Mouse (Mus musculus): ENCODE measurements at regions not wholly inside any gene's neighbourhood (a gene's known extent, or its start where the extent isn't known, plus 50 kb on each side); places are given as distances from the start of the nearest gene placed in this dataset.

DNA sequence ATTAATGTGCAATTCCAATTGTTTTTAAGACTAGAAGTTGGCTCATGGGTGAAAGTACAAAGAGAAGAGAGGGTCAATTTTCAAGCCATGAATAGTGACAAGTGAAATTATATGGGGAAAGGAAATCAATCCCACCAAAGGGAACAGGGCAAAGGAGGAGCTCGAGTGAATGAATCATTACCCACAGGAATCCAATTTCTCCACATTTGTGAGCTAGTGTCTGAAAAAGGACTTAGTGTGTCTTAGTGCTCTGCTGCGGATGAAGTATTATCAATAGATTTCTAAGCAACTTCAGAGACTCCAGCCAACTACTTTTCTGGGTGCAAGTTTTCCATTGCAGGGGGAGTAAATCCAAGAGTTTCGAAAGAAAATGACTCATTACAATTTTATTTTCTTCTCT lies 552.5 kb upstream of the Frg1 start:
- no peak for DNase-seq (ENCODE audit: low read depth in 3 of 3, low spot score in 3 of 3)
- WGBS (ENCODE audit: insufficient replicate concordance), result 59% methylated on average over 3 of the region's 3 CpGs

DNA sequence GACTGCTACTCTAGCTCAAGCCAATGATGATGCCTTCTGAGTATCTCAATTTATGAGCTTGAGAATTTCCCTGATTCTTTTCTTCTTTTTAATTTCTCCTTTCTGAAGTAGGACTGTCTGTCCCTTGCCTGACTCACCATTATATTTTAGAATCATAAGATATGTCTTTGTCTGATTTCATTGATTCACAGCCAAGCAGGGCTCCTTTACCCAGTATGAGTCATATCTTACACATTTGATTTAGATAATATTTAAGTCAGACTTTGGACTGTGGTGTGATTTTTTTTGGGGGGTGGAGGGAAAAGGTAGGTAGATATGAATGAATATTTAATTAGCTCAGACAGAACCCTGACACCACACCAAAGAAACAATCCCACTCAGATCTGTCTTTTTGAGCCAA lies 547.2 kb upstream of the Frg1 start:
- Histone ChIP-seq H3K9ac (replicated peaks) (no peak overlapping the region), H3K9me3 (ENCODE audit: control insufficient read depth, low read length) (no peaks in the 10 kb centered on the region), H3K27me3 (ENCODE audit: control insufficient read depth, insufficient read depth, low read length) (no peaks in the 10 kb centered on the region), H3K36me3 (replicated peaks; ENCODE audit: control insufficient read depth, insufficient read depth, low read depth) (no peaks in the 10 kb centered on the region), H3K4me3 (ENCODE audit: insufficient read depth in 1 of 2, low read depth in 2 of 2, low read length in 2 of 2) (no peak overlapping the region), H3K4me2 (ENCODE audit: low read depth) (no peak overlapping the region), H3K4me1 (replicated peaks; ENCODE audit: control insufficient read depth in 2 of 2, insufficient read depth in 2 of 2, low read length in 1 of 2) (no peaks in the 10 kb centered on the region), H3K27ac (no peak overlapping the region)
- no peak for DNase-seq (ENCODE audit: low read depth in 3 of 3, low spot score in 3 of 3)
- ATAC-seq (ENCODE audit: insufficient read depth), result no peak
- TF ChIP-seq EP300 (IDR thresholded peaks at IDR 0.05; ENCODE audit: low read depth), result no peak
- TF ChIP-seq CTCF (IDR thresholded peaks at IDR 0.05; ENCODE audit: low read depth), result no peak

More for the DNA sequence above, 552.5 kb upstream of the Frg1 start:
- no peak for ATAC-seq (ENCODE audit: insufficient read depth)
- Histone ChIP-seq H3K27ac (no peak overlapping the region), H3K36me3 (replicated peaks; ENCODE audit: control insufficient read depth, insufficient read depth, low read depth) (no peaks in the 10 kb centered on the region), H3K27me3 (ENCODE audit: control insufficient read depth, insufficient read depth, low read length) (no peaks in the 10 kb centered on the region), H3K4me1 (replicated peaks; ENCODE audit: control insufficient read depth in 2 of 2, insufficient read depth in 2 of 2, low read length in 1 of 2) (no peaks in the 10 kb centered on the region), H3K4me2 (ENCODE audit: low read depth) (no peak overlapping the region), H3K9me3 (ENCODE audit: control insufficient read depth, low read length) (no peaks in the 10 kb centered on the region), H3K4me3 (ENCODE audit: insufficient read depth in 1 of 2, low read depth in 2 of 2, low read length in 2 of 2) (no peak overlapping the region), H3K9ac (replicated peaks) (no peak overlapping the region)
- TF ChIP-seq CTCF (IDR thresholded peaks at IDR 0.05; ENCODE audit: low read depth), result no peak
- TF ChIP-seq EP300 (IDR thresholded peaks at IDR 0.05; ENCODE audit: low read depth), result no peak

DNA sequence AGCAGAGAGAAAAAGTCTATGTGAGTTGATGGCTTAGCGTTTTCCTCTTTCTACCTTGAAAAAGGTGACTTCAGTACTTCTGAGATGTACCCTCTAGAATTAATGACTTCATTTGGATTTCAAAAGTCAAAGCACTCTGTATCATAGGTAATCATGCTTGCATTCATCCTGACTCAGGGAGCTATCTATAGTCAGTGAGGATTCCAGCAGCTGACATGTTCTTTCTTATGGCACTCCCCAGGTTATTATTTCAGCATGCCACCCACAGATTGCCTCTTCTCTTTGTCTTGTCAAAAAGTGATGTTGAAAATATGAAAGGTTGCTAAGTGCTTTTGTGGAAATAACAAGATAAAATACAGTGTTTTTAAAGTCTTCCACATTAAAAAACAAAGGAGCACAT lies 540.0 kb upstream of the Frg1 start:
- 58% methylated on average over 1 of the region's 1 CpGs for WGBS (ENCODE audit: insufficient replicate concordance)
- ATAC-seq (ENCODE audit: insufficient read depth) (no peak), DNase-seq (ENCODE audit: low read depth in 3 of 3, low spot score in 3 of 3) (no peak)
- no peaks in the 10 kb centered on the region for H3K9me3 ChIP-seq (ENCODE audit: control insufficient read depth, low read length)
- no peak overlapping the region for H3K9ac ChIP-seq (replicated peaks)
- no peaks in the 10 kb centered on the region for H3K27me3 ChIP-seq (ENCODE audit: control insufficient read depth, insufficient read depth, low read length)
- no peaks in the 10 kb centered on the region for H3K36me3 ChIP-seq (replicated peaks; ENCODE audit: control insufficient read depth, insufficient read depth, low read depth)
- no peak overlapping the region for H3K27ac ChIP-seq
- no peak for TF ChIP-seq CTCF (IDR thresholded peaks at IDR 0.05; ENCODE audit: low read depth)
- TF ChIP-seq EP300 (IDR thresholded peaks at IDR 0.05; ENCODE audit: low read depth), result no peak
- no peak overlapping the region for H3K4me3 ChIP-seq (ENCODE audit: insufficient read depth in 1 of 2, low read depth in 2 of 2, low read length in 2 of 2)
- H3K4me2 ChIP-seq (ENCODE audit: low read depth), result no peak overlapping the region
- no peaks in the 10 kb centered on the region for H3K4me1 ChIP-seq (replicated peaks; ENCODE audit: control insufficient read depth in 2 of 2, insufficient read depth in 2 of 2, low read length in 1 of 2)

DNA sequence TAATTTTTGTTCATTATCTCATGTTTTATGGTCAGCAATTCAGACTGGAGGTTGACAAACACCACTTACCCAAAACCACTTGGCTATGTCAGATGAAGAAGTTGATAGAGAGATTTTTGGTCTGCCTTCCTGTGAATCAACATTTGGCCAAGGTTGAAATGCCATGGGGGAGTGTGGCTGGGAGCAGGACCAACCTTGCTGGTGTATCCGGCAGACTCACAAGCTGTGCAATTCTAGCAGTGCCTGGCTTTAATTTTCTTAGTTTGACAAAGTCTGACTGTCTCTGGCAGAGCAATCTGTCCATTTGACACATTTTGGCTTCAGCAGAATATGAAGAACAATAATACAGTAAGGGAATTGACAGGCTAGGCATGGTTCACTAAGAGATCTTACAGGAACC lies 533.9 kb upstream of the Frg1 start:
- WGBS (ENCODE audit: insufficient replicate concordance), result 50% methylated on average over 1 of the region's 1 CpGs

DNA sequence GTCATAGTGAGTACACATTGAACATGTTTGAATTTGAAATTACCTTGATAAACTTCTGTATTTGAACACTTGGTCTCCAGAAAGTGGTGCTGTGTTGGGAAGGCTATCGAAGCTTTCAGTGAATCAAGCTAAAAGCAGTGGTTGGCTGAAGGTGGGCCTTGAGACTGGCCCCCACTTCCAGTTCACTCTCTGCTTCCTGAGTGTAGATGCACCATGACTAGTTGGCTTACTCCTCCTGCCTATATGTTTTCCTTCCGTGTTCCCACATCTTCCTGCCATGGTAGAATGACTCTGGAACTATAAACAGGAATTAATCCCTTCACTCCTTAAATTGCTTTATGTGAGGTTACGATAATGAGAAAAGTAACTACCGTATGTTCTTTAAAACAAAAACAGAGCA lies 522.4 kb upstream of the Frg1 start:
- Histone ChIP-seq H3K4me3 (ENCODE audit: insufficient read depth in 1 of 2, low read depth in 2 of 2, low read length in 2 of 2) (no peak overlapping the region), H3K9ac (replicated peaks) (no peak overlapping the region)
- TF ChIP-seq EP300 (IDR thresholded peaks at IDR 0.05; ENCODE audit: low read depth) (no peak), CTCF (IDR thresholded peaks at IDR 0.05; ENCODE audit: low read depth) (no peak)

More for the DNA sequence above, 533.9 kb upstream of the Frg1 start:
- DNase-seq (ENCODE audit: low read depth in 3 of 3, low spot score in 3 of 3) (no peak), ATAC-seq (ENCODE audit: insufficient read depth) (no peak)
- H3K4me3 ChIP-seq (ENCODE audit: insufficient read depth in 1 of 2, low read depth in 2 of 2, low read length in 2 of 2), result no peak overlapping the region
- no peak for TF ChIP-seq CTCF (IDR thresholded peaks at IDR 0.05; ENCODE audit: low read depth)
- TF ChIP-seq EP300 (IDR thresholded peaks at IDR 0.05; ENCODE audit: low read depth), result no peak
- H3K36me3 ChIP-seq (replicated peaks; ENCODE audit: control insufficient read depth, insufficient read depth, low read depth), result no peaks in the 10 kb centered on the region
- H3K9me3 ChIP-seq (ENCODE audit: control insufficient read depth, low read length), result no peaks in the 10 kb centered on the region
- no peak overlapping the region for H3K9ac ChIP-seq (replicated peaks)
- no peaks in the 10 kb centered on the region for H3K27me3 ChIP-seq (ENCODE audit: control insufficient read depth, insufficient read depth, low read length)
- no peaks in the 10 kb centered on the region for H3K4me1 ChIP-seq (replicated peaks; ENCODE audit: control insufficient read depth in 2 of 2, insufficient read depth in 2 of 2, low read length in 1 of 2)
- H3K4me2 ChIP-seq (ENCODE audit: low read depth), result no peak overlapping the region
- H3K27ac ChIP-seq, result no peak overlapping the region

More for the DNA sequence above, 522.4 kb upstream of the Frg1 start:
- no peaks in the 10 kb centered on the region for H3K4me1 ChIP-seq (replicated peaks; ENCODE audit: control insufficient read depth in 2 of 2, insufficient read depth in 2 of 2, low read length in 1 of 2)
- H3K27me3 ChIP-seq (ENCODE audit: control insufficient read depth, insufficient read depth, low read length), result no peaks in the 10 kb centered on the region
- no peaks in the 10 kb centered on the region for H3K36me3 ChIP-seq (replicated peaks; ENCODE audit: control insufficient read depth, insufficient read depth, low read depth)
- DNase-seq (ENCODE audit: low read depth in 3 of 3, low spot score in 3 of 3) (no peak), ATAC-seq (ENCODE audit: insufficient read depth) (no peak)
- no peak overlapping the region for H3K27ac ChIP-seq
- 55% methylated on average over 4 of the region's 4 CpGs for WGBS (ENCODE audit: insufficient replicate concordance)
- H3K9me3 ChIP-seq (ENCODE audit: control insufficient read depth, low read length), result no peaks in the 10 kb centered on the region
- no peak overlapping the region for H3K4me2 ChIP-seq (ENCODE audit: low read depth)

Data from liver, embryonic 14.5 days (tissue).